ENCODE assay signal across 9 mouse cellular contexts in genomic region chr1:39392189-39392588, GRCm38 (mm10). TPM values are rescaled to one million over a fixed set of nuclear protein-coding genes. Genes with fewer than 3 reads are reported as not detected.
DNase-seq lines count a peak whose midpoint lies in the region; ATAC-seq and TF ChIP-seq lines count a peak whose summit lies in the region.
"Had no signal": no experiment of that assay in that cellular context is flagged by ENCODE, and none has a peak within 500 bp of the region (broad histone marks: within the 10 kb centered on the region; RNA-seq: fewer than 3 reads in every experiment).

No protein-coding gene starts in this region.

- no peak overlapping the region for H3K27ac ChIP-seq in hindbrain, embryonic 12.5 days
- H3K27ac ChIP-seq: heart, embryonic 15.5 days had no signal

- 57% methylated on average over 3 of the region's 3 CpGs for WGBS in hindbrain, embryonic 12.5 days

- no peak overlapping the region for H3K4me3 ChIP-seq in G1E (ENCODE audit: low read depth, low read length)
- H3K4me3 ChIP-seq in hindbrain, embryonic 12.5 days: no peak overlapping the region
- H3K4me3 ChIP-seq: heart, embryonic 15.5 days had no signal

- H3K4me1 ChIP-seq in G1E (ENCODE audit: insufficient read depth, low read depth, low read length): peaks cover 73% of the 10 kb centered on the region
- no peaks in the 10 kb centered on the region for H3K4me1 ChIP-seq in hindbrain, embryonic 12.5 days

- peaks cover 6% of the 10 kb centered on the region for H3K9me3 ChIP-seq in G1E (replicated peaks)
- no peaks in the 10 kb centered on the region for H3K9me3 ChIP-seq in hindbrain, embryonic 12.5 days (replicated peaks)
- H3K9me3 ChIP-seq: heart, embryonic 15.5 days had no signal

- no peak for ATAC-seq in G1E (ENCODE audit: extremely low read depth, insufficient number of reproducible peaks, low FRiP score, poor library complexity, severe bottlenecking)
- ATAC-seq in hindbrain, embryonic 12.5 days (ENCODE audit: low FRiP score): 0 out of 2 replicates have a peak, but pooled peaks have one; percentile 38
- ATAC-seq in megakaryocyte progenitor cell, adult 5-6 weeks (replicated peaks; ENCODE audit: poor library complexity): peak; percentile 56

- TF ChIP-seq CTCF in G1E (IDR thresholded peaks at IDR 0.05; ENCODE audit: low read depth, low read length): peak; percentile 99

- peaks cover 79% of the 10 kb centered on the region for H3K36me3 ChIP-seq in G1E (replicated peaks)
- 0 out of 2 replicates have a peak, but pooled peaks cover under 1% of the 10 kb centered on the region for H3K36me3 ChIP-seq in hindbrain, embryonic 12.5 days

- H3K4me2 ChIP-seq in hindbrain, embryonic 12.5 days (replicated peaks): no peak overlapping the region
- H3K4me2 ChIP-seq: heart, embryonic 15.5 days had no signal

- no peak overlapping the region for H3K9ac ChIP-seq in hindbrain, embryonic 12.5 days
- H3K9ac ChIP-seq: heart, embryonic 15.5 days had no signal

- no peaks in the 10 kb centered on the region for H3K27me3 ChIP-seq in G1E (ENCODE audit: insufficient read depth, low read length)
- no peaks in the 10 kb centered on the region for H3K27me3 ChIP-seq in hindbrain, embryonic 12.5 days
- H3K27me3 ChIP-seq: heart, embryonic 15.5 days had no signal

- DNase-seq in G1E (ENCODE audit: low spot score): peak; percentile 71
- peak; percentile 80 for DNase-seq in cerebellum, adult 11 months
- peak; percentile 56 for DNase-seq in forelimb bud, embryonic 11.5 days (ENCODE audit: low read depth, low spot score)
- DNase-seq in left cerebral cortex, adult 11 months (ENCODE audit: low spot score): peak; percentile 72
- DNase-seq in right cerebral cortex, adult 2 months (ENCODE audit: low spot score in 2 of 2): peak; percentile 89 to 90
- DNase-seq in urinary bladder, postnatal 10 days (ENCODE audit: low spot score): peak; percentile 29

RNA-seq across cellular contexts. Expression of gene Rpl31, which starts 24.5 kb away (rescaled TPM):
- total RNA-seq in G1E (2014; fragmentation: Nextera tagmentation) (2,463 and 2,512 TPM in 2 replicates), G1E (2017) (739 and 825 TPM in 2 replicates)
- polyA plus RNA-seq in G1E (2012): 438 and 479 TPM in 2 replicates
- polyA plus RNA-seq in hindbrain, embryonic 12.5 days (2016; fragmentation: Nextera tagmentation; extraction: Ambion mirVana): 344 and 432 TPM in 2 replicates
- 2,167 and 2,499 TPM in 2 replicates for total RNA-seq in megakaryocyte progenitor cell, adult 5-6 weeks (2015)
- 497 and 660 TPM in 2 replicates for total RNA-seq in megakaryocyte progenitor cell, adult 5-6 weeks (2017)

Comparison
In these comparisons a context has a peak if more than half of its experiments do, and no peak if none do; other contexts are left out.
1. DNase-seq: peak in every context shown above with its lines; median percentile 90 in right cerebral cortex, adult 2 months; 80 in cerebellum, adult 11 months; 72 in left cerebral cortex, adult 11 months; 71 in G1E; 56 in forelimb bud, embryonic 11.5 days; 29 in urinary bladder, postnatal 10 days.